Mouse (Mus musculus) bone marrow, adult 2 months (tissue): ENCODE results near the gene 1700007K13Rik.

ENCODE experiments used
- CTCF ChIP-seq: fragments of 200-500 bp; IDR thresholded peaks from 2 replicates; pipeline ENCODE4 v1.5.1; 2011; ENCODE audit warnings: low read length, control low read depth; ENCODE audit not compliant: control insufficient read depth, insufficient read depth
- POLR2A ChIP-seq: fragments of 200-500 bp; IDR thresholded peaks from 2 replicates; pipeline ENCODE4 v1.6.1; 2011; ENCODE audit warnings: low read depth, mild to moderate bottlenecking, control low read depth, low read length, borderline replicate concordance; ENCODE audit not compliant: control insufficient read depth

GRCm38 (mm10) chr2:28467860-28468485 lies 1.8 kb upstream of the 1700007K13Rik start, which contains the start of gene Mrps2:
- peak; percentile 72 for TF ChIP-seq CTCF
- TF ChIP-seq POLR2A: peak; percentile 68; the same call in 1 of the 2 replicates
